Mouse (Mus musculus) thymus, adult 18-20 months (tissue): ENCODE measurements around the gene Hoxb7.
A peak's percentile ranks its signal among the peaks of the same experiment; 100 is the strongest.

Experiments used
- DNase-seq, 2 experiments: peaks; one replicate each; pipeline ENCODE4 v3.0.0; 2022; ENCODE audit warnings: mixed read lengths in 2 of 2

The Hoxb7 gene

DNA sequence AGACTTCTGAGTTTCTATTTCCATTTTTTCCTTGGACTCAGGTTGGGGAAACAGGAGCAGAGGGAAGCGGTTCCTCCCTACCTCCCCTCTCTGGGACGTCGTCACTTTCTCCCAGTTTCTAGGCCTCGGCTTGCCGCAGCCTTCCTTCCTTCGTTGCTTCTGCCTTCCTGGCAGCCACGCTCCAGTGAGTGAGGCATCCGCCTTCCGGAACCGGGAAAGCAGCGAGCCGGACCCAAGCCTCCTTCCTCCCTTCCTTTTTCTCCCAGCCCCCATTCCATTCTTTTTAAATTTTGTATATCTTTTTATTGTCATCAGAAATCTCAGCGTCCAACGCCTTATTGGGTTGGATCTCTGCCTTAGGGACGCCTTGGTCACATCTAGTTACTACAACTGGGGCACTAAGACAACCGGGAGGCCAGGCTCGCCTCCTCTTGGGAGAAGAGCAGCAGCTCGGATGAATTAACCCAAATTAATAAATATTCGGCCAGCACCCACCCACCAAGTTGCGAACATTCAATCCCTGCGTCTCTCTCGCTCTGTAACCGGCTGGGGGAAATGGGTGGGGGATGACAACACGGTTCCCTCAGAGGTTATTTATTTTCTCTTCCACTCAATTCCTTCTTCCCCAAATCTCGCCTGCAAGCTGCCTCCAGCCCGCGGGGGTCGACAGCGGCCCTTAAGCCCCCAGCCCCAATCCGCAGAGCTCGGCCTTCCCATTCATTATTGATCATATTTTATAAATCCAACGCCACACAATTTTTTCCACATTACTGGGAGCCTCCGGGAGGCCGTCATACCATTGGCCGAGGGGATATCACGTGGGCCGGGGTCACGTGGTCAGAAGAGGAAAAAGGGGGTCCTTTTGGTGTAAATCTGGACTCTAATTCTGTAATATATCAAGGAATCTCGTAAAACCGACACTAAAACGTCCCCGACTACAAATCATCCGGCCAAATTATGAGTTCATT, at the start of gene Hoxb7:
Hoxb7 (plus strand) TSS at position 853 of the 968 bp plus-strand sequence.
- DNase-seq: no peak

DNA sequence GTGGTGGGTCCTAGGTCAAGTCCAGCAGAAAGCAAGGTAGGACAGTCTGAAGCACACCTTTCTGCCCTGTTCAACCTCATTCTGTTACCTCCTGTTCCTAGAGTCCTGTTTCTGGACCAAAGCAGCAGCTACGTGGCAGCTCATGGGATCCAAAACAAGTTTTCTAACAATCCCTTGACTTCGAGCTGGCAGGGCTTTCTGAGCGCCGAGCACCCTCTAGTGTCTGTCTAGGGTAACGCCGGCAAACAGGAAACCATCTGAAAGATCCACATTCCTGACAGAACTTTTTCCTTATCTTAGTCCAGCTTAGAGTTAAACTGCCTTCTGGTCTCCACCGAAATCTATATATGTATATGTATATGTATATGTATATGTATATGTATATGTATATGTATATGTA, 46.2 kb upstream of the Hoxb7 start:
- DNase-seq: no peak

DNA sequence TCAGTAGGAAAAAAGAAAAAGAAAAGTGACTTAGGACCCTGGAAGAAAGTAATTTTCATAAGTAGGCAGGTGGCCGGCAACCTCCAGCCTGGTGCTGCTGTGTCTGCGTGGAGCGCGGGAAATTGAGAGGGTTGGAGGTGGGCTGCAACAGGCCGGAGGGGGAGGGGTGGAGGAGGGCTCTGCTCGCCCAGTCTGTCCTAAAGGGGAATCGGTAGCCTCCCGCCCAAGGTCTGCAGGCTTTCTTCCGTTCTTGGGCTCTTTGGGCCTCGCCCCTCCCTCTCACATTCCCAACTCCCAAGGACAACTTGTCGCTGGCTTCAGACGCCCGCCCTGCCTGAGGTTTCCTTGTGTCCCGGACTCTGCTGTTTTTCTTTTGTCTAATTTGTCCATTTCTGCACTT, 35.5 kb upstream of the Hoxb7 start:
- DNase-seq: no peak

- no peak for DNase-seq
Measured at GRCm38 (mm10) chr11:96251480-96252031, 34.9 kb upstream of the Hoxb7 start.

- no peak for DNase-seq
Measured at GRCm38 (mm10) chr11:96252541-96253120, 33.8 kb upstream of the Hoxb7 start.

DNA sequence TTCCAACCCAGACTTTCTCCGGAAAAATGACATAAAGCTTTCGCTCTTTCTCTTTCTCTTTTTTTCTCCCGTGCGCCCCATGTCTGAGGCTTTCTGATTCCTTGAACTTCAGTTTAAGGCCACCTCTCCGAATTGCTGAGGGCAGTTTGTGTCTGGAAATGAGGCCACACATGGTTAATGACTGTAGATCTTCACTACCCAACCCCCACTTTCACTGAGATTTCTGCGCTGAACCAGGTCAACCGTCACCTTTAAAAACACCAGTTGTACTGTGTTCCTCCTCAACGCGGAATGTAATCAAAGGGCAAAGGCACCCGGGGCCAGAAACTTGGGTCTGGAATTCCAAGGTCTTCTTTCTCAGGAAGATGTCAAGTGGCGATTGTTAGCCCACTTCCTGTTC, 32.2 kb upstream of the Hoxb7 start:
- no peak for DNase-seq

DNA sequence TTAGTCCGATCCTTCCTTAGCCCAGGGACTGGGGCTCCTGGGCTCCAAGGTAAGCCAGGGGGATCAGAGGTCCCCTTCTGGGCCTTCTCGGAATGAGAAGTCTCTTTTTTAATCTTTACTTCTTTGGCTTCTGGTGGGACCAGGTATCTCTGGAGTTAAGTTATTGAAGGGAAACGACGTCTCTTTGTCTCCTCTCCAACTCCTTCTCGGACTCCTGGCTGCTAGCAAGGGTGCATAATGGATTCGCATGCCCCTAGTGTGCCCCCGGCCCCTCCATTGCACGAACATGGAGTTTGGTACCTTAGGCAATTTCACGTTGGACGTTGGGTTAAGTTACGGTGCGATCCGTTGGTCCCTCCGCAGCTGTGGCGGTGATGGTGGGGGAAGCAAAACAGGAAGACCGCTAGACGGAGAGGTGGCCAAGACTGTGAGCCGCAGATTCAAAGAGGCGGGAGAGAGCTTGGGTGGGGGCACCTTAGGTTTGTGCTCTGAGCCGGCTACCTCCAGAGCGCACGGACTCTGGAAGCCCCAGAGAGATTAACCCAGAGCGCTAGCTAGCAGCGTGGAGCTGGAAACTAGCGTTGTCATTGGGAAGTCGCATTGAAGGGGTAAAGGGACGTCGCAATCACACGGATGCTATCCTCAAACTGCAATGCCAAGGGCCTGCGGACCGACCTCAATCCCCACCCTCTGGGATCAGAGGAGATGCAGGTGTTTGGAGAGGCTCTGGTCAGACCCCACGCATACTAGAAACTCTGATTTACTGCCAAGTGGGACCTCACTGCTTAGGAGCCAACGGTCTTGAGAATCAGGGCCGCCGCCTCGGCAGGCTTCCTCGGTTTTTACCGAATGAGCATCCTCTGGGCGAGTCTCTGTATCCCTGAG, 31.1 kb upstream of the Hoxb7 start:
- no peak for DNase-seq

DNA sequence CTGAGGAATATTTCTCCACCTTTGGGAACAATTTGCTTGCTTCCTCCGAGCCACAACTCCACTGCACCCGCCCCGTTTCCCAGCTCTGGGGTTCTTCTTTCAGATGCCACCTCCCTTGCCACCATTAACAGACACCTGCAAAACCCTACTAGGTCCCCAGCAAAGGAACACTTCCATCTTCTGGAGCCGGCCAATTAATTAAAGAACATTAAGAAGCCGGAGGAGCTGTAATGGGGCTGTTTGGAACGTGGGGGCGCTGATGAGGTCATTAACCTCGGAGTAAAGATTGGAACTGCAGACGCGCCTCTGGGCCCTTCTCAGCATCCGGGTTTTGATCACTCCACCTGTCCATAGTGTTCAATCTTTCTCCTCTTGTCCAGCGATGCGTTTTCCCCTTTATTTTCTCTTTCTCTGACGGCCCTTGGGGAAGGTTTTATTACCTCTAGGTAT, 30.4 kb upstream of the Hoxb7 start:
- no peak for DNase-seq

DNA sequence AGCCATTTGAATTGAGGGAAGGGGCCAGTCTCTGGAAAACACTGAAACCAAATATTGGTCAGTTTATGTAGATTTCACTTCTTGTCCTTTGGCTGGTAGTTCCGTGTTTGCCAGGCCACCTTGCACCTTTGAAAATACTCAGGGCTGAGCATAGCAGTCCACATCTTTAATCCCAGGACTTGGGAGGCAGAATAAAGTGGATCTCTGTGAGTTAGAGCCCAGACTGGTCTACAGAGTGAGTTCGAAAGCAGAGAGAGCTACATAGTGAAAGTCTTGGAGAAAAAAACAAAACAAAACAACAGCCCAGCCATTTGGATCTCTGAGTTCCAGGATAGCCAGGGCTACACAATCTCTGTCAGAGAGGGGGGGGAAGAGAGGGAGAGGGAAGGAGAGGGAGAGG, 29.3 kb upstream of the Hoxb7 start:
- DNase-seq: no peak

DNA sequence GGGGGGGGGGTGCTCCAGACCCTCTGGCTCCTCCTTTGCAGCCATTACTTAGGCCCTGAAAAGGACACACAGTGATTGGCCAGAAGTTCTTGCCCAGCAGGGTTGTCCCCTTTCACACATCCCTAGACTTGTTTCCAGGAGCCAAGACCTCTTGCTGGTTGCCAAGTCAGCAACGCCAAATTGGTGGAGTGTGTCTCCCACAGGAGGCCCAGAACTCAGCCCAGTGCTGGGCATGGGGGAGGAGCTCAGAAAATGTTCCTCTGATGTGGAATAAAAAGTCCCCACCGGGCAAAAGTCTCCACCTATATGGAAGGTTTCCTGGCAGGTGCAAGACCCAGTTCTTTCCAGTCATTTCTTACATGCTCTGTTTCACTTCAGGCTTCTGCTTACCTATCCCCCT, 27.4 kb upstream of the Hoxb7 start:
- DNase-seq: no peak

DNA sequence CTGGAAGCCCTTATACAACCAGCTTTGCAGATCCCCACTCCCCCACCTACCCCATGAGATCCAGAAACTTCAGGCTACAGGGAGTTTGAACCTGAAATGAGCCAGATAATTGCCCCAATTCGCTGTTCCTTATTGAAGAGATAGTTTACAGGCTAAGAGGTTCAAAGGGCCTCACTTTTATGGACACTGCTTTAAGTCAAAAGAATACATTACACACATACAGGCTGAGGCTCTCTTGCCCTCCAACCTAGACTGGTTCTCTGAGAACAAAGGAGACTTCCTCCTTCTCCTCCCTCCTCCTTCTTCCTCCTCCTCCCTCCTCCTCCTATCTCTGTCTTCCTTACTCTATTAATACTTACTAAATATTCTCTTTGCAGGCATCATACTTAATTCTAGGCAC, 26.9 kb upstream of the Hoxb7 start:
- DNase-seq: no peak

DNA sequence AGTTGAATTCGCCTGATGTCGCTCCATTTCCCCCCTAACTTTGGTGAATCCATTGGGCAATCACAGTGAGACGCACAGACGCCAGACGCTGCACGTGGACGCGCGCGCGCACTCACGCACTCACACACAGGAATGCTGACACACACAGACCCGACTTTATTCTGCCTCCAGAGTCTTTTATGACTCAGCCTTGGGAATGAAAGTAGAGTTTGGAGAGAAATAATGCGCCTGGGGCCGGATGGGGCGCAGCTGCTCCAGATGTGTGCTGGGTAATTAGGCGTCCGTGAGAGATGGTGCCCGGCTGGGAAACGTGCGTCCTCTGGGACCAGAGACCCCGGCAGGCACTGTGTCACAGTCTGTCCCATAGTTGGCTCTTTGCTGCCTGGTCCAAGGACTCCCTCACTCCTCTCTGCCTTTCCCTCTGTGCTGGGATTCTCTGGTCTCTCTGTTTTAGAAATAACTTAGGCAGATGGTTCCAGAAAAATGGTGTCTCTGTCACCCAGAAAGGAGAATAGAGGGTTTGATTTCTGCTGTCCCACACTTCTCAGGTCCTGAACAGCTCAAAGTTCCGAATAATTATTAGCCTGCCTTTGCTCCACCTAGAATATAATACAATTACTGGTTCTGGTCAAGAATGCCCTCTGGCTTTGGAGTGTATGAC, 26.0 kb upstream of the Hoxb7 start:
- no peak for DNase-seq

- peak in 1 of 2 experiments; percentile 16 for DNase-seq
Measured at GRCm38 (mm10) chr11:96261323-96261890, 25.0 kb upstream of the Hoxb7 start.

DNA sequence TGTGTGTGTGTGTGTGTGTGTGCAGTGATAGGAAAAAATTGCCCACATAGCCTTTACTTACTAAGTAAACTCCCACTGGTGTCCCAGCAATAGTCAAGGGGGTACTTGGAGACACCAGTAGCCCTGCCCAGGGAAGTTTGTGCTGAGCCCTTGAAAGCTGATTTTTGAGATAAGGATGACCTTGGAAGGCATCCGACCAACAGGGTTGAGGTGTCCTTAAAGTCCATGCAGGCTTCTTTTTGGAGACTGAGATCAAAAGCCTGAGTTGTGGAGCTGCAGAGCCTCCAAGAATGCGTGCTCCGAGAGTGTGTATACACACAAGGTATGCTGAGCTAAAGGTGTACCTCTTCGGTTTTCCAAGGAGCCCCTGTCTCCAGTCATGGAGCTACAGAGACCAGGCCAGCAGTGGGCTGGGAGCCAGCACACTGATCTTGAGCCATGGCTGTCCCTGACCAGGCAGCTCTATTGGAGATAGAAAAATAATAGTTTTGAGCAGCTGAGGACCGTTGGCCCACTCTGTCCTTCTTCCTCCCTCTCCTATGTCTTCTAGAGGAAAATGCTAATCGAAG, 24.1 kb upstream of the Hoxb7 start:
- DNase-seq: no peak

DNA sequence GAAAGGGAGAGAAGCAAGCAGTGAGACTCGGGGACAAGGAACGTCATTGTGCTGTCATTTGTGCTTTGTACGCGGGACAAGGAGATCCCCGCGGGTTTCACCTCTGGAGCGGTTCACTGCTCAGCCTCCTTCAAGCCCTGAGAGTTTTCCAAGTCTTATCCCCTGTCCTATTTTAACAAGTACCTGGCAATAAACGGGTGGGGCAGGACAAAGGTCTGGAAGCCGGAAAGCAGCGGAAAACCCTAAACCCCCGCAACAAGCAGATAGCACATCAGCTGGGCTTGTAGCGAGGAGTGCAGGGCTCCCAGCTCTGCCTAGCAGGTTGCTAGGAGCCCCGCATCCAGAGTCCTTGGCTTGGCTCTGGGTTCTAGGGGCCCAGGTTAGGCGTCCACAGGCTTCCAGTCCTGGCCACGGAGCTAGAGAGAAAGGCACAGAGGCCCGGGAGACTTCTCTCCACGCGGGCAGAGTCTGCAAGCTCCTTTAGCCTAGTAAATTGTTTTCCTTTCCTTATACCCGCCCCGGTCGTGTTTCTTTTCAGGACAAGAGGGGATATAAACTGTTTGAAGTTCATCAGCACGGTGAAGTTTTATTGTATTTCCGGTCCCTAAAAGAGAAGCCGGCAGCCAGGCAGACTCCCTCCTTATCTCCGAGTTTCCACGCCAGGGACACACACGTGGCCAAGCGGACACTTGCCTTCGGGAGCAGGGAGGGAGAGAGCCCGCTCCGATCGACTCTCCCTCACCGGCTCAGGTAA, 22.6 kb upstream of the Hoxb7 start:
- DNase-seq: no peak

DNA sequence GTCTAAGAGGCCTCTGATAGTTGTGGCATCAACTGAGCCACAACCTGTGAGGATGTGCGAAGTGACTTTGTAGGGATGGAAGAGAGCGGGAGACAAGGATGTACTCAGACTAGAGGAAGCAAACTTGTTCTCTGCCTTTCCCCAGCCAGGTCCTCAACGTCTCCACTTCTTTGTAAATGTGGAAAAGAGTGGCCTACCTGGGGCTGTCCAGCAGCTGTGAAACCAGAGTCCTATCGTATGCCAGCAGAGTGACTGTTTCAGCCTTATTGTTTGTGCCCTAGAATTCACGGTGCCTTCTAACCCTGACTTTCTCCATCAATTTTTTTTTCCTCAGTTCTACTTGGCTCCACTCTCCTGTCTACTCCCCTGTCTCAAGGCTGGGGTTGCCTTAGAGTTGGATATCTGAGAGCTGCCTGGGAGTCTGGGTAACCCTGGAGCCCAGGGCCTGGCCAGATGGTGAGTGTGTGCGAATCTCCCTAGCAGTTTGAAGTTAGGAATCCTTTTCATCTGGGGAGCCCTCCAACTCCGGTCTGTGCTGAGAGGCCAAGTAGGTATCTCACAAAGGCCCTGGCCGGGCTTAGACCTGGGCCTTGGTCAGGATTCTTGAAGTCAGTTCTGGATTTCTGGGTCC, 21.9 kb upstream of the Hoxb7 start:
- DNase-seq: no peak

DNA sequence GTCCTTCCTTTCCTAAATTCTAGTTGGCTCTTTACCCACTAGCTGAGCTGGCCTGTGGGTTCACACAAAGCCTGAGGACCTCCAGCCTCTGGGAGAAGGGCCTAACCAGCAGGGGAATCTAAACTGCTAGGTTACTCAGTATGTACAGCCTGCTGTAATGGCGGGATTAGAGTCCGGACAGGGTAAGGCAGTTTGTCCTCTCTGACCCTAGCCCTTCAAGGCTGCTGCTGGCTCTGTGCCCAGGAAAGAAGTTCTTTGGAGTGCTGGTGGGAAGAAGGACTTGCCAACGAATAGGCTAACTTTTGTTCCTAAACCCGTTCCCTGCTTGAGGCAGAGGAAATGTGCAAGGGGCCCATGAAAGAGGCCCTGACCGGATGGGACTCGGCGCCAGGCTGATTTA, 20.5 kb upstream of the Hoxb7 start:
- no peak for DNase-seq

DNA sequence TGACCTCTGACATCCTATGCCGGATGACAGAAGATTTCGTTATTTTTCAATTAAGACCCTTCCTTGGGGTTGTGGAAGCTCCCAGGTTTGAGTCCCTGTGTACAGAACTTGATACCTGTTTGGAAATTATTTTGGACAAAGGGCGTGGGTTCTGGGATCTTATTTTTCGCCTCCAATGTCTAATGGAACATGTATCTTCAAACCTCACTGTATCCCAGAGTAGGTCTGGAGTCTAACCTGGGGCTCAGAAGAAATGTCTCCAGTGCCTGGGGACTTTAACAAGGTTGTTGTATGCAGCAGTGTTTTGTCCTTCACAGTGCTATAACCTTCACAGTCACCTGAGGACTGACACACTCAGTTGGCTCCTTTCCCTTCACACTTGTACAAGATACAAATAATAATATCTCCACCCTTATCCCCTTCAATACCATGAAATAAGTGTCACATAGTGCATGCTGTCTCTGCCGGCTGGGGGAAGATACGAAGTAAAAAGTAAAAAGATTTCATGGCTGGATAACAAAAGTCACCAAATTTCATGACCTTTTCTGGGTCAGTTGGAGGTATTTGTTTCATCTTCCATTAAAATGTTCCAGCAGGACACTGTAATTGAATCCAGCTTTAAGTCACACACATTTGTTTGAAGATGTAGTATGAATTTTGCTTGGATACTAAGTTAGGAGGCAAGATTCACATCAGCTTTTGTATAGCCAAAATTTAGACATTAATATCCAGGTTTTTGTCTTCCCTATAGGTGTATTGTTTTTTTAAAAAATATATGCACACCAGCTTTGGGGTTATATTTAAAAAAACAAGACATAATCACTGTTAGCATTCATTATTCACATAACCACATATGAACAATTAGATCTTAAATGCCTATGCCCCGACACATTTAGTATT, 19.2 kb upstream of the Hoxb7 start:
- no peak for DNase-seq

- DNase-seq: no peak
Measured at GRCm38 (mm10) chr11:96268031-96268745, 18.2 kb upstream of the Hoxb7 start.
